ENCODE assay signal across 28 mouse cellular contexts in the genomic region with DNA sequence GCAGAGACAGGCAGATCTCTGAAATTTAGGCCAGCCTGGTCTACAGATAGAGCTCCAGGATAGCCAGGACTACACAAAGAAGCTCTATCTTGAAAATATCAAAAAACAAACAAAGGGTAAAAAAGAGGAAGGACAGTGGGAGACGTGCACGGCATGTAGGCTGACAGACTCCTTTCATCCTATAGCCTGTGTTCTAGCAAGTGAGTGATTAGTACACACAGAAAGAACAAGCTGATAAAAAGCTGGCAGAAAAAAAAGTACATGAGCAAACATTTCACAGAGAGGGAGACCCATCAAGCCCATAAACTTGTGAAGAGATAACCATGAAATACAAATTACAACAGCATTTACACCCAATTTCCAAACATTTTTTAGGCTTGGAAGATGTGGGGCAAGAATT. TPM values are rescaled to one million over a fixed set of nuclear protein-coding genes. Genes with fewer than 3 reads are reported as not detected.
DNase-seq lines count a peak whose midpoint lies in the region; ATAC-seq and TF ChIP-seq lines count a peak whose summit lies in the region.
"Had no signal": no experiment of that assay in that cellular context is flagged by ENCODE, and none has a peak within 500 bp of the region (broad histone marks: within the 10 kb centered on the region; RNA-seq: fewer than 3 reads in every experiment).

No protein-coding gene starts in this region.

- no peak overlapping the region for H3K27ac ChIP-seq in stomach, embryonic 15.5 days
- H3K27ac ChIP-seq in stomach, postnatal 0 days (replicated peaks), result no peak overlapping the region
- H3K27ac ChIP-seq: embryonic facial prominence, embryonic 10.5 days; embryonic facial prominence, embryonic 13.5 days; forebrain, embryonic 12.5 days; forebrain, embryonic 15.5 days; heart, adult 2 months; heart, embryonic 10.5 days; hindbrain, embryonic 10.5 days; hindbrain, embryonic 13.5 days had no signal

- ATAC-seq in stomach, embryonic 15.5 days (ENCODE audit: insufficient read depth, low FRiP score, low read depth), result peak; percentile 47; the same call in 1 of the 2 replicates
- ATAC-seq in stomach, postnatal 0 days (ENCODE audit: low FRiP score, low TSS enrichment), result no peak
- peak; percentile 63 for ATAC-seq in G1E (ENCODE audit: extremely low read depth, insufficient number of reproducible peaks, low FRiP score, poor library complexity, severe bottlenecking)
- peak; percentile 25; the same call in 1 of the 2 replicates for ATAC-seq in granulocyte monocyte progenitor cell, adult 5-6 weeks (replicated peaks; ENCODE audit: poor library complexity, severe bottlenecking)
- ATAC-seq: forebrain, embryonic 15.5 days; hindbrain, embryonic 16.5 days had no signal

- 48% methylated on average over 2 of the region's 2 CpGs for WGBS in stomach, embryonic 15.5 days
- WGBS in stomach, postnatal 0 days, result 25% methylated on average over 2 of the region's 2 CpGs

- no peaks in the 10 kb centered on the region for H3K36me3 ChIP-seq in stomach, embryonic 15.5 days
- no peaks in the 10 kb centered on the region for H3K36me3 ChIP-seq in stomach, postnatal 0 days (ENCODE audit: control insufficient read depth, insufficient read depth, low read length)
- H3K36me3 ChIP-seq in G1E (replicated peaks), result no peaks in the 10 kb centered on the region
- H3K36me3 ChIP-seq: embryonic facial prominence, embryonic 10.5 days; embryonic facial prominence, embryonic 13.5 days; forebrain, embryonic 12.5 days; forebrain, embryonic 15.5 days; heart, embryonic 10.5 days; hindbrain, embryonic 10.5 days; hindbrain, embryonic 13.5 days had no signal

- no peaks in the 10 kb centered on the region for H3K27me3 ChIP-seq in stomach, embryonic 15.5 days (replicated peaks)
- no peaks in the 10 kb centered on the region for H3K27me3 ChIP-seq in stomach, postnatal 0 days (ENCODE audit: control insufficient read depth, insufficient read depth, low read length)
- peaks cover 32% of the 10 kb centered on the region for H3K27me3 ChIP-seq in G1E (ENCODE audit: insufficient read depth, low read length)

- H3K4me2 ChIP-seq in stomach, embryonic 15.5 days, result no peak overlapping the region
- no peak overlapping the region for H3K4me2 ChIP-seq in stomach, postnatal 0 days (replicated peaks; ENCODE audit: low read depth)
- H3K4me2 ChIP-seq: embryonic facial prominence, embryonic 13.5 days; forebrain, embryonic 12.5 days; forebrain, embryonic 15.5 days; hindbrain, embryonic 13.5 days had no signal

- TF ChIP-seq EP300 in stomach, postnatal 0 days (optimal IDR thresholded peaks at IDR 0.05), result no peak

- no peak overlapping the region for H3K4me3 ChIP-seq in stomach, embryonic 15.5 days (replicated peaks)
- H3K4me3 ChIP-seq in stomach, postnatal 0 days (ENCODE audit: low read depth, low read length), result no peak overlapping the region
- no peak overlapping the region for H3K4me3 ChIP-seq in G1E (ENCODE audit: low read depth, low read length)
- H3K4me3 ChIP-seq: embryonic facial prominence, embryonic 10.5 days; embryonic facial prominence, embryonic 13.5 days; erythroblast, embryonic 14.5 days; forebrain, embryonic 12.5 days; forebrain, embryonic 15.5 days; heart, adult 2 months; heart, embryonic 10.5 days; hindbrain, embryonic 10.5 days; hindbrain, embryonic 13.5 days had no signal

- H3K9ac ChIP-seq in stomach, embryonic 15.5 days, result no peak overlapping the region
- no peak overlapping the region for H3K9ac ChIP-seq in stomach, postnatal 0 days (ENCODE audit: low read length)
- H3K9ac ChIP-seq: embryonic facial prominence, embryonic 13.5 days; forebrain, embryonic 12.5 days; forebrain, embryonic 15.5 days; hindbrain, embryonic 13.5 days had no signal

- no peak for TF ChIP-seq CTCF in stomach, postnatal 0 days (IDR thresholded peaks at IDR 0.05; ENCODE audit: low read depth)
- no peak for TF ChIP-seq CTCF in G1E (IDR thresholded peaks at IDR 0.05; ENCODE audit: low read depth, low read length)

- no peak for DNase-seq in stomach, postnatal 0 days (ENCODE audit: low spot score)
- no peak for DNase-seq in G1E (ENCODE audit: low spot score)
- DNase-seq in adrenal gland, postnatal 10 days, result no peak
- no peak for DNase-seq in neural tube, embryonic 10.5 days (ENCODE audit: extremely low spot score, low spot score)
- DNase-seq: adrenal gland, adult 2 months; adrenal gland, postnatal 25 days; cerebellum, adult 11-12 months; cerebellum, adult 8-10 months; cerebellum, postnatal 10 days; cerebellum, postnatal 36 days; embryo, embryonic 11 days; gastrocnemius, postnatal 25 days; heart, adult 2 months; heart, postnatal 36 days had no signal

- no peaks in the 10 kb centered on the region for H3K9me3 ChIP-seq in stomach, embryonic 15.5 days
- H3K9me3 ChIP-seq in stomach, postnatal 0 days (ENCODE audit: control insufficient read depth, low read length), result no peaks in the 10 kb centered on the region
- H3K9me3 ChIP-seq in G1E (replicated peaks), result no peaks in the 10 kb centered on the region
- H3K9me3 ChIP-seq: embryonic facial prominence, embryonic 10.5 days; embryonic facial prominence, embryonic 13.5 days; forebrain, embryonic 12.5 days; forebrain, embryonic 15.5 days; heart, embryonic 10.5 days; hindbrain, embryonic 10.5 days; hindbrain, embryonic 13.5 days had no signal

- no peaks in the 10 kb centered on the region for H3K4me1 ChIP-seq in stomach, embryonic 15.5 days
- no peaks in the 10 kb centered on the region for H3K4me1 ChIP-seq in stomach, postnatal 0 days (replicated peaks; ENCODE audit: control insufficient read depth, insufficient read depth)
- H3K4me1 ChIP-seq in G1E (ENCODE audit: insufficient read depth, low read depth, low read length), result peaks cover 17% of the 10 kb centered on the region
- H3K4me1 ChIP-seq: embryonic facial prominence, embryonic 10.5 days; embryonic facial prominence, embryonic 13.5 days; forebrain, embryonic 12.5 days; forebrain, embryonic 15.5 days; heart, embryonic 10.5 days; hindbrain, embryonic 10.5 days; hindbrain, embryonic 13.5 days had no signal

RNA-seq across cellular contexts. Expression of a gene that starts 14.1 kb away (rescaled TPM):
- 1.6 and 2.5 TPM in 2 replicates for polyA plus RNA-seq in stomach, embryonic 15.5 days (2015; fragmentation: Nextera tagmentation; extraction: Ambion mirVana)
- 0.10 TPM in 1 of 2 replicates, not detected in the other for polyA plus RNA-seq in stomach, postnatal 0 days (2015; fragmentation: Nextera tagmentation; extraction: Ambion mirVana)
- not detected in 2 replicates for total RNA-seq in G1E (2014; fragmentation: Nextera tagmentation)
- 0.27 and 0.41 TPM in 2 replicates for total RNA-seq in G1E (2017)
- 2.0 and 2.5 TPM in 2 replicates for polyA plus RNA-seq in G1E (2012)
- 42.2 and 60.6 TPM in 2 replicates for total RNA-seq in granulocyte monocyte progenitor cell, adult 5-6 weeks (2014; fragmentation: Nextera tagmentation)
- 53.9 and 54.4 TPM in 2 replicates for total RNA-seq in granulocyte monocyte progenitor cell, adult 5-6 weeks (2017)
- under 1 TPM; 0.42 to 0.45 TPM for total RNA-seq in adrenal gland, postnatal 10 days (2021)
- total RNA-seq: adrenal gland, postnatal 25 days; gastrocnemius, adult 8-10 months; heart, adult 2 months; heart, postnatal 36 days had no signal
- polyA plus RNA-seq: cortical plate, adult 2 months; embryonic facial prominence, embryonic 10.5 days; embryonic facial prominence, embryonic 13.5 days; forebrain, embryonic 12.5 days; forebrain, embryonic 15.5 days; heart, embryonic 10.5 days; heart, postnatal 0 days; hindbrain, embryonic 13.5 days; hindbrain, embryonic 16.5 days had no signal

Comparison
In these comparisons a context has a peak if more than half of its experiments do, and no peak if none do; other contexts are left out.
1. RNA of a gene that starts 14.1 kb away (total RNA-seq): 42.2 to 60.6 TPM in granulocyte monocyte progenitor cell, adult 5-6 weeks; 0.42 to 0.45 TPM in adrenal gland, postnatal 10 days and 0.27 to 0.41 TPM in G1E; every median in the first group is over 10 times any median in the second.